Mouse (Mus musculus) lung, postnatal 36 days (tissue): ENCODE data around the gene Dthd1.
A peak's percentile ranks its signal among the peaks of the same experiment; 100 is the strongest.

Experiments used
- DNase-seq: peaks from one replicate; pipeline ENCODE4 v3.0.0; 2022; ENCODE audit warnings: mixed read lengths

Gene Dthd1

DNA sequence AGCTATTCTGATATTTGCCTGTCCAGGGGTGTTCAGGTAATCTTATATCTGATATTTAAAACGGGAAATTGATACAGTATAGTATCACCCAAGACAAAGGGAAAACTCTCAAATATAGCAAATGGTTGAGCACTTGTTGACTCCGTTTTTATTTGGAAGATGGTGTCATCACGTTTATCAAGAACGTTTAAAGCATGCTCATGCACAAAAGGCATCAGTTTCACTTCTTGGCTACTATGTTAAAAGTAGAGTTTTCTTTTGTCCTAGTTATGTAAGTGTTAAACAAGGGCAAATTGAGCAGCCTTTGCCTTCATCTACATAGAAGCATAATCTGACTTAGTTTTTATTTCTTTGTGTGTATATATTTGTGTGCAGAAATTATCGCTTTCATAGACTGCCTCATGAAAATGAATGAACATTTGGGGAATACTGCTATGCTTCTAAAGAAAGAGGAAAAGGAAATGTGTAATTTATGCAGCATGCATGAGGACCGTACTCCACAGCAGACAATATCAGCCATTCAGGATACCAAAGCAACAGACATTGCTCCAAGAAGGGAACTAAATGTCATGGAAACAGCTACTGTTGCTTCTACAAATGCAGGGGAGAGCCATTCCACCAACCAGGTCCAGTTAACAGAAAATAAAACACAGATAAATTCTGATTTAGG lies at the start of gene Dthd1:
Gene Dthd1 (plus strand): TSS at position 422 of the 670 bp plus-strand sequence.
- no peak for DNase-seq

DNA sequence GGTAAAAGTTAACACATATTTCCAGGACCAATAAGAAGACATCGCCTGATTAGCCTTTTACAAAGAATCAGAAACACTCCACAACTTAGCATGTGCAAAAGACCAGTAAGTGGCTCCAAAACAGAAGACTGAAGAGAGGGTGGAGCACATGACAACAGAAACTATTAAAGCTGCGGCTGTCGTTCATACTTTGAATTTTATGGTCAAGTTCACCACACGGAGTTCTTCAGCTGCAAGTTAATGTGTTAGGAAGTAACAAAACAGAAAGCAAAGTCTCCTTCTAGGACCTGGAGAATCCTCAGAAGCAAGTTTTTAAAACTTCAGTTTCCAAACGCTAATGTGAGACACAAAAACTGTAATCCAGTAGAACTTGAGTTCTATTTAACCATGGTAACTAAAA lies 49.5 kb upstream of the Dthd1 start:
- no peak for DNase-seq

DNA sequence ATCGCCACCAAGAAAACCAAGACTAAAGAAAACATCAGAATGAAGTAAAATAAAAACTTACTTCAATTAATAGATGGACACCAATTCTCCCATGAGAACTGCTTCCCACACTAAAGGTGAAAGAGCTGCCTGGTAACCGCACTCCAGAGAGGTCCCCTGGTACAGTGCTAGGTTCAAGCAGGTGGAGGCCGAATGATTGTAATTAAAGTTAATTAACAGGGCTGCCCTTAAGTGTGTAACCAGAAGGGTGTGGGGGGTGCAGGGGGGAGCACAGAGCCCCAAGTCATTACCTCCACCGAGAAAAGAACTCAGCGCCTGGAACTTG lies 48.2 kb upstream of the Dthd1 start:
- no peak for DNase-seq

DNA sequence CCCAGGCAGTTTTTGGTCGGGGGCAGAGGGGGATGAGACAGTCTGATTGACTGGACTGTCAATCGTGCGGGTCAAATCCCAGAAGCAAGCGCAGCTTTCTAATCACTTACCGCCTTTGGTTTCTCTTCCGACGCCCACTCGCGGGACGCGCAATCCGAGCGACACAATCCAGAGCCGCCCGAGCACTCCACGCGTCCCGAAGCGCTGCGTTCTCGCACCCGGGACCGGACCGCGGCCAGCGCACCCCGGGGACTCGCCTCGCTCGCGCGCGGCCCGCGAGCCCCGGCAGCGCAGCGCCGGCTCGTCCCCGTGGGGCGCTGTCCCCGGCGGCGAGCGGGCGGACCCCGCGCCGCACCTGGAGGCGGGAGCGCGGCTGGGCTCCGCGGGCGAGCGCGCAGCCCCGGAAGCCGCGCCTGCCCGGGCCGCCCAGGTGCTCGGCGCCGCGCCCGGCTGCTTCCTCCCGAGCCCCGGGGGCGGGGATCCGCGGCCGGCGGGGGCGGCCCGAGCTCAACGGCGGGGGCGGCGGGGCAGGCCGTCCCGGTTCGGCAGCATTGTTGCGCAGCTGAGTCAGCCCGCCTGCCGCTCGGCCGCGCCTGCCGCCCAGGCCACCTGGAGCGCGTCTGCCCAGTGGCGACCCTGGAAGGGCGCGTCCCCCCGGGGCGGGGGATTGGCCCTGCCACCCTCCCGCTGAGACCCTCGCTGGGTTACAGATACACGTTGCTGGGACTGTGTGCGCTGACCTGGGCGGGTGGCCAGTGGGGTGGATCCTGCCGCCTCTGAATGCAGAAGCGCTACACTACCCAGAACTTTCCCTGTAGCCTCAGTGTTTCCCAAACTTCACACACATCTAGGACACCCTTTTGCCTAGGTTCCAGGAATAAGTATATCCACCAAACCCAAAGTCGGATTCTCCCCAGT lies 47.6 kb upstream of the Dthd1 start, which contains the start of gene Arap2:
Gene Arap2 (minus strand): TSS at position 376 of the 918 bp plus-strand sequence.
- peak; percentile 79 for DNase-seq

DNA sequence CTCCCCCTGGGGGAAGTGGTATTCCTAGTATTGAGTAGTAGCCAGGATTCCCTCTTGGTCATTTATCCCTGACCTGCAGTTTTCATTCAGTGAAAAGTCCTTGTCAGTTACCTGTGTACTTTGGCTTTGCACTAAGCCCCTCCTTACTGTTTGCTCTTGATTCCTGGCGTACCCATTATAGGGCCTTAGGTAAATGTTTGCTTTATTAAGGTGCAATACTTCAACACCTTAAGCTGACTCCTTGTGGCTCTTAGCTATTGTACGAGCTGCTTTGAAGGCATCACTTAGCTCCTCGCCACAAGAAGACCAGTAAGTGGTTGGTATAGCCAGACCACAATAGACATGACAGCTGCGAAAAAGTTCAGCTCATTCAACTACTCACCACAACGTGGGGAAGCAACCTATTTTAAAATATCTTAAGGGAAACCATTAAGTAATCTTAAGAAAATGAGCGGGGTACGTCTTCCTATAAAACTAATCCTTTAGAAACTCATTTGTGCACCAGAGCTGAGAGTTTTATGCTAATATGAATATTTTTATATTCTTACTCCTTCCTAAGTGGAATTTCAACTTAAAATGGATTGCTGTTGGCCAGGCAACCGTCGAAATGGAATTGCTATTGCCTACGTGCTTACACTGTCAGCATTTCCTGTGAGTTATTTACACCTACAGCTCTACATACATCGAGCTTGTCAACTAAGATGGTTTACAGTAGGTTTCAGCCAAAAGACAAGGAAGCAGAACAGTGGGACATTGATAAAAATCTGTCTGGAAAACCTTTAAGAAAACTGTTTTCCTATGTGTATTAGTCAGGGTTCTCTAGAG lies 41.6 kb upstream of the Dthd1 start:
- DNase-seq: peak; percentile 59

DNA sequence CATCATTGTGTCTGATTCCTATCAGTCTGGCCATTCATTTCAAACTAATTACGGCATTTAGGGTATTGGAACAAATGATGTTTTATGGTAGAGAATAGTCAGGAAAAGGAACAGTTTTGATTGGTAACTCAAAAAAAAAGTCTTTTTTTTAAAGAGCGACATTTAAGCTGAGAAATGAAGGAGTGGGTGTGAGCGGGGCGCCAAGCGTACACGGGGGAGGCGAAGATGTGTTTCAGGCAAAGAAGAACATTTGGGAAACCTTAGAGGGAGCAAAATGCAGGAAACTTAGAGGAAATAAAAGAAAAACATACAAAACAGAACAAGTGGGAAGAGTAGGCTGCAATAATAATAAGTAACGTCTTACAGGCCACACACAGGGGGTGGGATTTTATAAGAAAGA lies 35.8 kb upstream of the Dthd1 start:
- DNase-seq: no peak

DNA sequence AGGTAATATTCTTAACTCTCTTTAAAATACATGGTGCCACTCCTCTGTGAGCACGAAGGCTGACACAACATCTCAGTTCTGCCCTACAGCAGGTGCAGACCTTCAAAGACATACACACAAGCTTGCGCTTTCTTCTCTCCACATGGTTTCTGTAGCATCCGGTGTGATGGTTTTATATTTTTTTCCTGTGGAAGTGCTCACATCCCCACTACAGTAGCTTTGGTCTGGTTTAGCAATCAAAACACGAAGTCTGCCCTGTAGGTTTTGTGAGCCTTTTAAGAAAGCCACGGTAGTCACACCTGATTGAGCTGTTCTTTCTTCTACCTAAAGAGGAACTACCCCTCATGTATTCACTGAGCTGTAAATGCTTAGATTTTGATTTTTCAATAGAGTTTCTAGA lies 34.9 kb upstream of the Dthd1 start:
- peak; percentile 33 for DNase-seq

DNA sequence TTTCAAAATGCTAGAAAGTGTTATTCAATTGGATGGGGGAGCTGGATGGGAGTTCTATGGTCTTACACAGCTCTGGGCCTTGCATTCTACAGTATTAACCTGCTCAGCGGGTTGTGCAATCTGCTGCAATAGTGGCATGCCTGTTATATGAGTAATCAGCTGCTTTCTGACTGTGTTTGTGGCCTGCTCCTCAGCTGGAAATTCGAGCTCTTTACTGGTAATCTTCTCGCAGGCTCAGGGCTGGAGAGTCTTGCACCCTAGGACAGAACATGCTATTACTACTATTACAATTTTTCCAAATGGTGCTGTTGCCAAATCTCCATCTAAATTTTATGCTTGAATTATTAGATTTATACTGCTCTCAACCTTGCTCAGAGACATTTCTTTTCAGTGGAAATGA lies 26.8 kb upstream of the Dthd1 start:
- no peak for DNase-seq

DNA sequence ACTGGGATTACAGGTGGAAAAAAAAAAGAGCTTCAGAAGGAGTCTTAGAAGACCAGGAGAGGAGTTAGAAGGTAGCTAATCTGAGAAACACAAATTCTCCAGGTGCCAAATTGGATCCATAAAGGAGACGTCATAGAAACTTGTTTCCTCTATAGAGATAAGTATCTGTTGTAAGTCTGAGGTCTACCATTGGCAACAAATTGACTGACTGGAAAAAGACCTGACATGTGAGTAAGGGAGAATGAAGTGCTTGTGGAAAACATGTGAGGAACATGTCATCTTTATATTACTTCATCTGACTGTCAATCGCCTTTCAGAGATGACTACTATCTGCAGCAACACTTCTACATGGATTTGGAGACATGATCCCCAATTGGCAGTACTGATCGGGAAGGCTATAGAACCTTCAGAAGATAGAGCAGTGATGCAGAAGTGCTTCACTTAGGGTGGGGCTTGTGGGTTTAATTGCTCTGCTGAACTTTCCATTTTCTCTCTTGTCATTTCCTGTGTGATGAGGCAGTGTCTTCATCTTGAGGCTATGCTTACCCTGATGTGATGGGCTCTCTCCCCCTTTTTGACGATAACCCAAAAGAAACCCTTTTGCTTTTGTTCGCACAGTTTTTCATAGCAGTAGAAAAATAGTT lies 22.6 kb upstream of the Dthd1 start:
- no peak for DNase-seq

DNA sequence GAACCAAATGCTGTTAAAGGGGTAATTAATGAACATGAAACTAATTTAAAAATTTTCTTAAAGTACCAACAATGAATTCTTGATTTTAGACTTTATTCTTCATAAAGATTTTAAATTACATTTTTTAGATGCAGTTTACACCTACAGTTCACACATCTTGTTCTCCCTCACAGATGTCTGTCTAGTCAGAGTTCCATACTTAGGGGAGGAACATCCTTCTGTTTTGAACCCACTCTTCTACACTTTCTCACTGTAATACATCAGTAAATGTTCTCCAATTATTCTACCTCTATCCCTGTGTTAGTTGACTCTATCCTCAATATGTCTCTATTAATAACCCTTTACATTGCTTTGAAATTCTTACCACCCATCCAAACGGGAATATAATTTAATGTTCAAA lies 20.8 kb upstream of the Dthd1 start:
- DNase-seq: no peak

DNA sequence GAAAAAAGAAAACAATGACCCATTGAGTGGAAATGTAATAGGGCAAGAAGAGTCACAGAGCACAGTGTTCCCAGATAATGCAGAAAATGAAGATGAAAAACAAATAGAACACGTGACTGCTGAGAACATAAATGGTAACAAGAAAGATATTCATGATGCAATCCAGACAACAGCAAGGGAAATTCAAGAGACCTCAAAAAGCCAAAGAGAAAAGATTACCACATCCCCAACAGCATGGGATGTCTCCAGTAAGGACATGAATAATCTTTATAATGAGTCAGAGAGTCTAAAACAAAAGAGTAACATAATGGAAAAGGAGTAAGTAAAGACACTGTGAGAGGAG lies 420 bp downstream of the Dthd1 start:
- no peak for DNase-seq

DNA sequence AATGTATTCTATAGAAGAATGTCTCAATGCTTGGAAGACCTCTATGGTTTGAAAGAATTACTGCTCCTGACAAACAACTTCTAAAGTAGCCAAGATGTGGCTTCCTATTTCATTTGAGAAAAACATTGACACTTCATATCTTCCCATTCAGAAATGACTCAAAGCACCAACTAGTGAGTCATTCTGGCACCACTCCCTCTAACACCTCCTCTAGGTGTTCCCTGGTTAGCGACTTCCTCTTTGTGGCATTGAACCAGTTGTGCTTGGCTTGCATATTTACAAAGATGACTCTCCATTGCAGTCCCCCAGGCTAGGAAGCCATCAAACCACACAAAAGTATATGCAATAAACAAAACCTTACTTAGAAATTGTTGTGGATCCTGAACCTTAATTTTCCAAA lies 2.1 kb downstream of the Dthd1 start:
- peak; percentile 36 for DNase-seq

DNA sequence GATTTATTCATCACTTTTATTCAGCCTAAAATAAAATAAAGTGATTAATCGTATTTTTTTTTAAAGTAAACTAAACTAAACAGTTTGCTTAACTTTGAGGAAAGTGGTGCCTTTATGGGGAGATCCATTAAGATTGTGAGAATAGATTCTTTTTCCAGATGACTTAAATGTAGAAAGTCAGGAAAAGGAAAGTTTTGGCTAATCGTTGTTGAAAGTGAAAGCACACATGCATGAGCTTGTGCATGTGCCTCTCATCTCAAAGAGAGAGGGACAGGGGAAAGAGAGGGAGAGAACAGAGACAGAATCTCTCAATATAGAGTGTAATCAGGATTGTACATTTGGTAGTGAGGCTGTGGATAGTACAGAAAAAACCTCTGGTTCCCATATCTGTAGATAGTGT lies 5.9 kb downstream of the Dthd1 start:
- no peak for DNase-seq

DNA sequence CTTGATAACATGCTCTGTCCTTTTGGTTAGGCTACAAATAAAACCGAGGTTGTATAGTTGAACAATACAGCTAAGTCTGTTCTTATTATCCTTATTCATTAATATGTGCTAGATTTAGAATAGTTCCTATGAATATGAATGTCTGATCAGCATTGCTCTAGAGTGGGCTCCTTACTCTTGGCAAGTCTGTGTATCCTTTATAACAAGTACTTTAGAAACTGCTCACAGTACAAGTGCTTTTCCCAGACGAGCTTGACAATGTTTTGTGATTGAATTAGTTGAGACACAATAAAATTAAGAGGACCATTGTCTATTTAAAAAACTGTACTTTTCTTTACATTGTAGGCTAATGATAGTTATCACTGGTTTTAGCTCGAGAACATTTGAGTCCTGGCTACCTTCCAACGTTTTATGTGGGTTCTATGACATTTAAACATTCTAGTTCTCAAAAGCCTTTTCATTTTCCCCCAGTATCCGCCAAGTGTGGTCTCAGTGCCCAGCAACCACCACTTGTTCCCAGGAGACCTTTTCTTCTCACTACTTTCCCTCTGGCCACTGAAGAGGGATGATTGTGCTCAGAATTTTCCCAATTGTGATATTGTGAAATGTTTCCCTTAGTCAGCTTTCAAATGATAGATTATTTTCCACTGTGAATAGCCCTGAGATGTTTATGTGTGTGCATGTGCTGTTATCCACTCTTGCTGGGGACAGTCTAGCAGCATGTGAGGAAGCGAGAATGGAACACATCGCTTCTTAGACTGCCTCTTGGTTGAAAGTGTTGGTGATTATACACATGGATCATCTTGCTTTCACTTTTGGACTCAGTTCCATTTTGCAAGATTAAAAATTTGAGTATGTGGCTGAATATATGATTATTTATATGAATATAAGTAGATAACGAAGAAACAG lies 7.0 kb downstream of the Dthd1 start:
- no peak for DNase-seq

DNA sequence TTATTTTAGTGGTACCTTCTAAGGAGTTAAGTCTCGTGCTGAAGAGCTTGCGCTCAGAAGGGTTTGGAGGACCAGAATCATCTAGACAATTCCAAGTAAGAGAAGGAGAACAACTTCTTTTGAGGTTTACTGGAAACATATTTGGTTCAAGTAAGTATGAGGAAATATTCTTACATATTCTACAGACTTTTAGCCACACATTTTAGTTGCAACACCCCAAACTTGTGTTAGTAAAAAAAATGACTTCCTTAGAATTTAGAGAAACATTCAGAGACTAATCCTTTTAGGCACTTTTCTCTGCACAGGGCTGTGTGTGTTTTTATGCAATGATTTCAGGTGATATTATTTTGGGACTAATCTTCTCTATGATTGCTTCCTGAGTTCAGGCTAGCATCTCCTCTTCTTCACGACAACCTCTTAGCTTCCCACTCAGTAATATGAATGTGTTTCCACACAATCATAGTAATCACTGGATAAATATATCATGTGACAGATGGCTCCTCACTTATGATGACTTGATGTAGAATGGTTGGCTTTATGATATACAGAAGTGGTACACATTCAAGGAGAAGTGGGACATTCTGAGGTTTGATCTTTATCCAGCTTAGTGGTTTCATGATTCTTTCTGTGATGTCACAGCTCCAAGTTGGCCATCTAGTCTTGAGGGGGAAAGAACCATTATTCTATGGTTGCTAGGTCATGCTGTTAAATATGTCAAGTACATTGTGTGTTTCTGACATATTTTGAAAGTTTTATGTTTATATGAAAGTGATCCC lies 29.5 kb downstream of the Dthd1 start:
- DNase-seq: no peak

DNA sequence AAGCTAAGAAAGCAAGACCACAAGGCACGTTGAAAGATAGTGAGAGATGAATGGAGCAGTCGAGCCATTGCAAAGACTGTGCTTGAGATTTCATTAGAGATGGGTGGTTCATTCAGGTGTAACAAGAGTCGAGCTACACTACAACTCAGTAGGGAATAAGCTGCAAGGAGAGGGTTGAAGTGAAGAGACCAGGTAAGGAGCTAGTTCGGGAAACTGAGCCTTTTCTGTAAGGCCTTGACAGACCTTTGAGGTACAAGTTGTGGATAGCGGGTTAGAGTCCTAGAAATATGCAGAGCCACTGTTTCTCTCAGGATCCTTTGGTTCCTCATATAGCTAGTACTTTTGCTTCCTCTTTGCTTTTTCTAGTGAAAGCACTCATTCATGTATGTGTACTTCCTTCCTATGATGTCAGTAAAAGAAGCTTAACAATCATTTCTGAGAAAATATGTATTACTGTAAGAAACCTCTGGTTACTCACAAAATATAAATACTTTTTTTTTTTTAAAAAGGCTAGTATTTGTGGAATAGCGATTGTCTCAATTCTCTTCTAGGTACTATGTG lies 33.0 kb downstream of the Dthd1 start:
- no peak for DNase-seq

DNA sequence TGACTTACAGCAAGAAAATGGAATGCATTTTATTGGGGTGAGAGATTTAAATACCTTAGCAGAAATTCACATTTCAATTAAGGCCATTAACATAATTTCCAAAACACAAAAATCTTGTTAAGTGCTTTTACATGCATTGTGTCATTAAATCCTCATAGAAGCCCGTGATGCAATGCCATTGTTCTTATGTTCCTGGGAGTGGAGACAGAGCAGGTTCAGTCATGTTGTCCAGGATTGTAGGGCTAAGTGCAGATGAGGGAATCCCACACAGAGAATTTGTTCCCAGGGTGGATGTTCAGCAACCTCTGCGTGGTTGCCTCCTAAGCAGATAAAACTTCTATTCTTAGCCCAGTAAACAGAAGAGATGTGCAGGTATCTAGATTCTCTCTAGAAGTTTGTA lies 37.7 kb downstream of the Dthd1 start:
- DNase-seq: no peak

DNA sequence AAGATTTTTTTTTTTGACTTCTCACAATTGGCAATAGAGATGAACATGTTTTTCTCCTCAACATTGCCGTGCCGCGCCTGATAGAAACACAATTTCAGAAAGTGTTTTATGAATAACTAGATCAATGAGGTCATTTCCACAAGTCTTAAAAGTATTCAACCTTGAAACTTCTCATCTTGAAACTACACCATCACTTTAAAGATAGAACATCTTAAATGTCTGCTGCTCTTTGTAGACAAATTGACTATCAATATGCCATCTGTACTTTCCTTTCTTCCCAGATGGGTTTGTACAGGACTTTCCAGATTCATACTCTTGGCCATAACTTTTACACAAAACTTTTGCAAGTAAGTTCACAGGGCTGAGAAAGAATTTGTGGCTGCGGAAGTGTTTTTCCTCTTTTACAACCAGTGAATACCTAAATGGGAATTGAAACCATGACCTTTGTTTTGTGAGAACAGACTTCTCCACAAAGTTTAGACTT lies 40.8 kb downstream of the Dthd1 start:
- no peak for DNase-seq

DNA sequence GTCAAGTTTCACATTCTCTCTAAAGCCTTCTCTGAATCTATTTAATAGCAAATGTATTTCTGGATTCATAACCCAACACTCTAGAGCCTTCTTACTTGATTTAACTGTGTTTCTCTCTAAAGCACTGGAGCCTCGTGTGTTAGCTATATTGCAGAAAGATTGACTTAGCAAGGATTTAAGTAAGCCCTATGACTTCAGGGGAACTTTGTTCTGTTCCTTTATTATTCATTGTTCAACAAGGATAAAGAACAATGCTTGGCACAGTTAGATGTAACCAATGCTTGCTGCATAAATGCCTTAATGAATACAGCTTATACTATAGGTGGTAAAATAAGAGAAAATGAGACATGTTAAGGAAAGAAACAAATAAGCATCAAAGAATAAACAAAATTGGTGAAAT lies 43.9 kb downstream of the Dthd1 start:
- DNase-seq: no peak

DNA sequence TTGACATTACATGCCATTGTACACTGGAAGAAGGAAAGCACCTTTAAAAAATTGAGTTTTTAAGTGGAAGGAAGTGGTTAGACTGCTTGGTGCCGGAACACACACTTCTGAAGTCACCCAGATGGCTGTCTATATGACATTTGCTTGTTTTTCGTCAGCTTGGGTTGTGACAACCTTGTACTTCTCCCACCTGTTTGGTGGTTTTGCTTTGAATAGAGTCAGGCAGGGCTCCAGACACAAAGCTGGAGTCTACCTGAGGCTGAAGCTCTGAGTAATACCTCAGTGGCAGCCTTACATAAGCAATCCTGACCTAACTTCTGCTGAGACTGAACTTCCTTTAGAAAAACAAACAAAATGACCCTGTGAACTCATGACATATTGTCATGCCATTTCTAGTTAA lies 44.7 kb downstream of the Dthd1 start:
- DNase-seq: peak; percentile 19

DNA sequence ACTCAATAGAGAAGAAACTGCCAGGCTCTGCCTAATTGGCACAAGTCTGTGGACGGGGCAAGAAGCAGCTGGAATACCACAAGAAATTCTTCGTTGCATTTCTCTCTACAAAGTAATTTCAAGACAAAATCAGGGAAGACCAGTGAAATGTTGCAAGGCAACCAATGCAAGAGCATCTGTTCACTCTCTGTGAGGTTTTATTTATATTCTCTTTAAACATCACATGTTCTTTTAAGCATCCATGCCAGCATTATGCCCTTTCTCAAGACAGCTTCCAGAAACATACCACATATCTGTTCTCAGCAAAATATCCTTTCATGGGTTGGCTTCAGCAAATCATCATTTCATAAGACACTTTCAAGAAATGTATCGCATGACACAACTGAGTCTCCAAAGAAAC lies 50.7 kb downstream of the Dthd1 start:
- no peak for DNase-seq
